Mouse (Mus musculus): ENCODE results near the gene Dock8. TPM values are rescaled to one million over a fixed set of nuclear protein-coding genes. Genes with fewer than 3 reads are reported as not detected.

Dock8 gene
- polyA plus RNA-seq, 1 experiment = 1.4 TPM

GRCm38 (mm10) chr19:25176746-25177145, 177.4 kb downstream of the Dock8 start:
- H3K4me3 ChIP-seq = no peak overlapping the region
- H3K27me3 ChIP-seq (ENCODE audit: control insufficient read depth, insufficient read depth, insufficient read length) = no peaks in the 10 kb centered on the region
- H3K4me2 ChIP-seq (ENCODE audit: low read depth) = no peak overlapping the region
- H3K79me2 ChIP-seq (ENCODE audit: control insufficient read depth, insufficient read depth) = no peaks in the 10 kb centered on the region
- TF ChIP-seq TCF12 (IDR thresholded peaks at IDR 0.05; ENCODE audit: insufficient read depth, poor library complexity, severe bottlenecking) = no peak
- no peak for TF ChIP-seq POLR2A (IDR thresholded peaks at IDR 0.05; ENCODE audit: insufficient read length, low read depth)
- no peak for TF ChIP-seq MYOG (IDR thresholded peaks at IDR 0.05; ENCODE audit: control insufficient read depth in 1 of 3, insufficient read depth in 1 of 3, insufficient read length in 2 of 3, low read depth in 2 of 3)
- no peak for TF ChIP-seq TCF3 (IDR thresholded peaks at IDR 0.05; ENCODE audit: insufficient read length, low read depth)
- no peak for TF ChIP-seq REST (IDR thresholded peaks at IDR 0.05; ENCODE audit: insufficient read depth, insufficient read length)
- no peak overlapping the region for H3ac ChIP-seq (ENCODE audit: control insufficient read depth, insufficient read length)
- H3K36me3 ChIP-seq (ENCODE audit: control insufficient read depth, insufficient read depth) = no peaks in the 10 kb centered on the region

- Histone ChIP-seq H3ac (ENCODE audit: control insufficient read depth, insufficient read length) (no peak overlapping the region), H3K27me3 (ENCODE audit: control insufficient read depth, insufficient read depth, insufficient read length) (no peaks in the 10 kb centered on the region), H3K4me3 (no peak overlapping the region), H3K4me2 (ENCODE audit: low read depth) (no peak overlapping the region), H3K79me2 (ENCODE audit: control insufficient read depth, insufficient read depth) (no peaks in the 10 kb centered on the region), H3K36me3 (ENCODE audit: control insufficient read depth, insufficient read depth) (no peaks in the 10 kb centered on the region)
- TF ChIP-seq MYOG (IDR thresholded peaks at IDR 0.05; ENCODE audit: control insufficient read depth in 1 of 3, insufficient read depth in 1 of 3, insufficient read length in 2 of 3, low read depth in 2 of 3) (no peak), REST (IDR thresholded peaks at IDR 0.05; ENCODE audit: insufficient read depth, insufficient read length) (no peak), USF1 (IDR thresholded peaks at IDR 0.05; ENCODE audit: low read depth) (no peak), POLR2A (IDR thresholded peaks at IDR 0.05; ENCODE audit: insufficient read length, low read depth) (no peak), CEBPB (IDR thresholded peaks at IDR 0.05; ENCODE audit: insufficient read depth, poor library complexity, severe bottlenecking) (no peak), TCF3 (IDR thresholded peaks at IDR 0.05; ENCODE audit: insufficient read length, low read depth) (no peak), SRF (IDR thresholded peaks at IDR 0.05; ENCODE audit: control insufficient read depth, insufficient read length, low read depth) (no peak), E2F4 (IDR thresholded peaks at IDR 0.05; ENCODE audit: insufficient read depth) (no peak), TCF12 (IDR thresholded peaks at IDR 0.05; ENCODE audit: insufficient read depth, poor library complexity, severe bottlenecking) (no peak)
Observed at GRCm38 (mm10) chr19:25180024-25180423, 180.7 kb downstream of the Dock8 start.

GRCm38 (mm10) chr19:25180547-25180946, 181.2 kb downstream of the Dock8 start:
- H3K4me3 ChIP-seq = no peak overlapping the region
- no peak overlapping the region for H3K4me2 ChIP-seq (ENCODE audit: low read depth)
- H3K27me3 ChIP-seq (ENCODE audit: control insufficient read depth, insufficient read depth, insufficient read length) = no peaks in the 10 kb centered on the region
- TF ChIP-seq E2F4 (IDR thresholded peaks at IDR 0.05; ENCODE audit: insufficient read depth) = no peak
- no peak for TF ChIP-seq TCF3 (IDR thresholded peaks at IDR 0.05; ENCODE audit: insufficient read length, low read depth)
- TF ChIP-seq POLR2A (IDR thresholded peaks at IDR 0.05; ENCODE audit: insufficient read length, low read depth) = no peak
- TF ChIP-seq MAX (IDR thresholded peaks at IDR 0.05; ENCODE audit: low read depth) = no peak
- TF ChIP-seq POLR2AphosphoS2 (IDR thresholded peaks at IDR 0.05; ENCODE audit: insufficient read length, low read depth) = no peak
- no peak for TF ChIP-seq CEBPB (IDR thresholded peaks at IDR 0.05; ENCODE audit: insufficient read depth, poor library complexity, severe bottlenecking)
- TF ChIP-seq MYOG (IDR thresholded peaks at IDR 0.05; ENCODE audit: control insufficient read depth in 1 of 3, insufficient read depth in 1 of 3, insufficient read length in 2 of 3, low read depth in 2 of 3) = no peak
- H3K36me3 ChIP-seq (ENCODE audit: control insufficient read depth, insufficient read depth) = no peaks in the 10 kb centered on the region
- no peak overlapping the region for H3ac ChIP-seq (ENCODE audit: control insufficient read depth, insufficient read length)
- no peaks in the 10 kb centered on the region for H3K79me2 ChIP-seq (ENCODE audit: control insufficient read depth, insufficient read depth)

GRCm38 (mm10) chr19:25184076-25184475, 184.7 kb downstream of the Dock8 start:
- Histone ChIP-seq H3ac (ENCODE audit: control insufficient read depth, insufficient read length) (no peak overlapping the region), H3K27me3 (ENCODE audit: control insufficient read depth, insufficient read depth, insufficient read length) (no peaks in the 10 kb centered on the region), H3K4me3 (no peak overlapping the region), H3K36me3 (ENCODE audit: control insufficient read depth, insufficient read depth) (no peaks in the 10 kb centered on the region), H3K79me2 (ENCODE audit: control insufficient read depth, insufficient read depth) (no peaks in the 10 kb centered on the region), H3K4me2 (ENCODE audit: low read depth) (no peak overlapping the region)
- no peak for TF ChIP-seq REST (IDR thresholded peaks at IDR 0.05; ENCODE audit: insufficient read depth, insufficient read length)
- TF ChIP-seq CEBPB (IDR thresholded peaks at IDR 0.05; ENCODE audit: insufficient read depth, poor library complexity, severe bottlenecking) = no peak
- no peak for TF ChIP-seq TCF12 (IDR thresholded peaks at IDR 0.05; ENCODE audit: insufficient read depth, poor library complexity, severe bottlenecking)
- no peak for TF ChIP-seq SRF (IDR thresholded peaks at IDR 0.05; ENCODE audit: control insufficient read depth, insufficient read length, low read depth)
- TF ChIP-seq POLR2AphosphoS2 (IDR thresholded peaks at IDR 0.05; ENCODE audit: insufficient read length, low read depth) = no peak
- TF ChIP-seq POLR2A (IDR thresholded peaks at IDR 0.05; ENCODE audit: insufficient read length, low read depth) = no peak

- Histone ChIP-seq H3K4me2 (ENCODE audit: low read depth) (no peak overlapping the region), H3K79me2 (ENCODE audit: control insufficient read depth, insufficient read depth) (no peaks in the 10 kb centered on the region), H3ac (ENCODE audit: control insufficient read depth, insufficient read length) (no peak overlapping the region), H3K27me3 (ENCODE audit: control insufficient read depth, insufficient read depth, insufficient read length) (no peaks in the 10 kb centered on the region), H3K4me3 (no peak overlapping the region), H3K36me3 (ENCODE audit: control insufficient read depth, insufficient read depth) (no peaks in the 10 kb centered on the region)
- TF ChIP-seq E2F4 (IDR thresholded peaks at IDR 0.05; ENCODE audit: insufficient read depth) = no peak
- TF ChIP-seq POLR2AphosphoS2 (IDR thresholded peaks at IDR 0.05; ENCODE audit: insufficient read length, low read depth) = no peak
- TF ChIP-seq POLR2A (IDR thresholded peaks at IDR 0.05; ENCODE audit: insufficient read length, low read depth) = no peak
- TF ChIP-seq REST (IDR thresholded peaks at IDR 0.05; ENCODE audit: insufficient read depth, insufficient read length) = no peak
- TF ChIP-seq CEBPB (IDR thresholded peaks at IDR 0.05; ENCODE audit: insufficient read depth, poor library complexity, severe bottlenecking) = no peak
- no peak for TF ChIP-seq TCF3 (IDR thresholded peaks at IDR 0.05; ENCODE audit: insufficient read length, low read depth)
- TF ChIP-seq MYOG (IDR thresholded peaks at IDR 0.05; ENCODE audit: control insufficient read depth in 1 of 3, insufficient read depth in 1 of 3, insufficient read length in 2 of 3, low read depth in 2 of 3) = no peak
- TF ChIP-seq TCF12 (IDR thresholded peaks at IDR 0.05; ENCODE audit: insufficient read depth, poor library complexity, severe bottlenecking) = no peak
- TF ChIP-seq MYOD1 (IDR thresholded peaks at IDR 0.05; ENCODE audit: control insufficient read depth in 1 of 3, insufficient read length in 2 of 3, low read depth in 2 of 3) = no peak
Observed at GRCm38 (mm10) chr19:25186316-25186715, 187.0 kb downstream of the Dock8 start.

Measured in myocyte (in vitro differentiated cells).